Mouse (Mus musculus) E14TG2a.4 (cell line): ENCODE results near the gene Rufy2.

ENCODE experiments used
- CTCF ChIP-seq: conservative IDR thresholded peaks from 2 replicates; pipeline ENCODE4 v1.5.1; 2014; ENCODE audit warnings: low read length
- NANOG ChIP-seq: IDR thresholded peaks from 2 replicates; pipeline ENCODE4 v1.6.1; 2014; ENCODE audit warnings: borderline replicate concordance, low read length, mixed read lengths
- POU5F1 ChIP-seq: IDR thresholded peaks from 2 replicates; pipeline ENCODE4 v1.6.1; 2014; ENCODE audit warnings: low read length, borderline replicate concordance

GRCm38 (mm10) chr10:62963956-62964355 lies 16.1 kb upstream of the Rufy2 start:
- TF ChIP-seq CTCF = no peak
- TF ChIP-seq POU5F1 = no peak
- no peak for TF ChIP-seq NANOG
